Comparison of ENCODE assay signal across 11 mouse cellular contexts in genomic region chr1:192557978-192558594, GRCm38 (mm10).
DNase-seq lines count a peak whose midpoint lies in the region; ATAC-seq lines count a peak whose summit lies in the region.
"Had no signal": no experiment of that assay in that cellular context is flagged by ENCODE, and none has a peak within 500 bp of the region (broad histone marks: within the 10 kb centered on the region; RNA-seq: fewer than 3 reads in every experiment).

No protein-coding gene starts in this region.

- no peaks in the 10 kb centered on the region for H3K27me3 ChIP-seq in forebrain, embryonic 14.5 days (replicated peaks; ENCODE audit: control insufficient read depth, insufficient read depth, low read length)
- no peaks in the 10 kb centered on the region for H3K27me3 ChIP-seq in hindbrain, embryonic 14.5 days (ENCODE audit: control insufficient read depth, insufficient read depth, low read length)
- H3K27me3 ChIP-seq in midbrain, embryonic 13.5 days = no peaks in the 10 kb centered on the region

- WGBS in forebrain, embryonic 14.5 days = 58% methylated on average over 5 of the region's 5 CpGs
- WGBS in hindbrain, embryonic 14.5 days = 32% methylated on average over 5 of the region's 5 CpGs
- WGBS in midbrain, embryonic 13.5 days = 41% methylated on average over 5 of the region's 5 CpGs

- H3K9me3 ChIP-seq in forebrain, embryonic 14.5 days (replicated peaks; ENCODE audit: control insufficient read depth, low read length) = no peaks in the 10 kb centered on the region
- H3K9me3 ChIP-seq in hindbrain, embryonic 14.5 days (ENCODE audit: control insufficient read depth, low read length) = no peaks in the 10 kb centered on the region
- no peaks in the 10 kb centered on the region for H3K9me3 ChIP-seq in midbrain, embryonic 13.5 days

- H3K4me2 ChIP-seq in forebrain, embryonic 14.5 days (ENCODE audit: low read length) = no peak overlapping the region
- H3K4me2 ChIP-seq in hindbrain, embryonic 14.5 days (replicated peaks) = no peak overlapping the region
- H3K4me2 ChIP-seq in midbrain, embryonic 13.5 days (replicated peaks) = no peak overlapping the region

- H3K9ac ChIP-seq in forebrain, embryonic 14.5 days (ENCODE audit: low read length) = no peak overlapping the region
- H3K9ac ChIP-seq in hindbrain, embryonic 14.5 days = no peak overlapping the region
- no peak overlapping the region for H3K9ac ChIP-seq in midbrain, embryonic 13.5 days (replicated peaks)
- H3K9ac ChIP-seq: liver, embryonic 14.5 days had no signal

- no peaks in the 10 kb centered on the region for H3K36me3 ChIP-seq in forebrain, embryonic 14.5 days (ENCODE audit: control insufficient read depth, insufficient read depth, low read length)
- no peaks in the 10 kb centered on the region for H3K36me3 ChIP-seq in hindbrain, embryonic 14.5 days (replicated peaks; ENCODE audit: control insufficient read depth, insufficient read depth)
- no peaks in the 10 kb centered on the region for H3K36me3 ChIP-seq in midbrain, embryonic 13.5 days

- H3K4me3 ChIP-seq in forebrain, embryonic 14.5 days (ENCODE audit: low read depth, low read length) = no peak overlapping the region
- no peak overlapping the region for H3K4me3 ChIP-seq in hindbrain, embryonic 14.5 days (replicated peaks; ENCODE audit: low read length)
- no peak overlapping the region for H3K4me3 ChIP-seq in midbrain, embryonic 13.5 days (replicated peaks)

- no peak overlapping the region for H3K27ac ChIP-seq in forebrain, embryonic 14.5 days (ENCODE audit: low read depth, low read length)
- no peak overlapping the region for H3K27ac ChIP-seq in hindbrain, embryonic 14.5 days
- 0 out of 2 replicates have a peak overlapping the region, but pooled peaks have one; percentile 45 for H3K27ac ChIP-seq in midbrain, embryonic 13.5 days
- H3K27ac ChIP-seq: liver, embryonic 14.5 days had no signal

- H3K4me1 ChIP-seq in forebrain, embryonic 14.5 days (ENCODE audit: control insufficient read depth, insufficient read depth, low read length) = peaks cover 4% of the 10 kb centered on the region; the same call in 1 of the 2 replicates
- H3K4me1 ChIP-seq in hindbrain, embryonic 14.5 days (replicated peaks; ENCODE audit: control insufficient read depth, insufficient read depth, low read length) = peaks cover 8% of the 10 kb centered on the region; the same call in 1 of the 2 replicates
- peaks cover 20% of the 10 kb centered on the region for H3K4me1 ChIP-seq in midbrain, embryonic 13.5 days (replicated peaks)

- peak; percentile 17 for DNase-seq in layer of hippocampus, adult 11-12 months (ENCODE audit: low spot score)
- no peak for DNase-seq in layer of hippocampus, adult 9-10 months (ENCODE audit: low spot score)
- DNase-seq in forebrain, embryonic 14.5 days (ENCODE audit: low spot score) = peak; percentile 49
- no peak for DNase-seq in hindbrain, embryonic 14.5 days (ENCODE audit: low spot score)
- DNase-seq in adrenal gland, postnatal 25 days = no peak
- DNase-seq in ovary, postnatal 10 days (ENCODE audit: low spot score) = no peak
- no peak for DNase-seq in gastrocnemius, postnatal 10 days
- DNase-seq: kidney, postnatal 36 days; spleen, adult 18-20 months had no signal

- ATAC-seq in forebrain, embryonic 14.5 days = peak; percentile 70
- ATAC-seq in hindbrain, embryonic 14.5 days (ENCODE audit: low FRiP score) = peak; percentile 64; the same call in 1 of the 2 replicates
- ATAC-seq in midbrain, embryonic 13.5 days = peak; percentile 82

Comparison
In these comparisons a context has a peak if more than half of its experiments do, and no peak if none do; other contexts are left out.
1. DNase-seq: peak in layer of hippocampus, adult 11-12 months (single experiment) and forebrain, embryonic 14.5 days (single experiment); none in layer of hippocampus, adult 9-10 months (single experiment), hindbrain, embryonic 14.5 days (single experiment), adrenal gland, postnatal 25 days (single experiment), ovary, postnatal 10 days (single experiment) and gastrocnemius, postnatal 10 days (single experiment).
2. Peak in every context shown above with its lines, with median percentiles within 50 percentile points of each other: ATAC-seq.